Mouse (Mus musculus) spleen, adult 2 months (tissue): ENCODE results near the gene Prrt3.

Experiments used
- CTCF ChIP-seq: fragments of 200-500 bp; IDR thresholded peaks from 2 replicates; pipeline ENCODE4 v1.5.1; 2011; ENCODE audit warnings: mild to moderate bottlenecking, inconsistent platforms; ENCODE audit not compliant: insufficient read depth, insufficient read length, insufficient replicate concordance; ENCODE audit errors: extremely low read depth
- POLR2A ChIP-seq: fragments of 200-500 bp; IDR thresholded peaks from 2 replicates; pipeline ENCODE4 v1.6.1; 2011; ENCODE audit warnings: low read depth, low read length, inconsistent platforms

GRCm38 (mm10) chr6:113508272-113508946 lies 6.7 kb upstream of the Prrt3 start:
- TF ChIP-seq CTCF (no peak), POLR2A (no peak)
